Mouse (Mus musculus): Measurements from ENCODE around the gene Dph1.
A peak's percentile ranks its signal among the peaks of the same experiment; 100 is the strongest.

The Dph1 gene

GRCm38 (mm10) chr11:75190905-75191441 lies at the start of gene Dph1:
Gene Dph1, minus strand, starts transcription at chr11:75191241.
- DNase-seq (ENCODE audit: low spot score) = no peak

GRCm38 (mm10) chr11:75240158-75240934 lies 49.3 kb upstream of the Dph1 start:
- DNase-seq (ENCODE audit: low spot score) = no peak

- no peak for DNase-seq (ENCODE audit: low spot score)
Observed at GRCm38 (mm10) chr11:75234745-75235144, 43.7 kb upstream of the Dph1 start.

GRCm38 (mm10) chr11:75232434-75232833 lies 41.4 kb upstream of the Dph1 start:
- no peak for DNase-seq (ENCODE audit: low spot score)

DNA sequence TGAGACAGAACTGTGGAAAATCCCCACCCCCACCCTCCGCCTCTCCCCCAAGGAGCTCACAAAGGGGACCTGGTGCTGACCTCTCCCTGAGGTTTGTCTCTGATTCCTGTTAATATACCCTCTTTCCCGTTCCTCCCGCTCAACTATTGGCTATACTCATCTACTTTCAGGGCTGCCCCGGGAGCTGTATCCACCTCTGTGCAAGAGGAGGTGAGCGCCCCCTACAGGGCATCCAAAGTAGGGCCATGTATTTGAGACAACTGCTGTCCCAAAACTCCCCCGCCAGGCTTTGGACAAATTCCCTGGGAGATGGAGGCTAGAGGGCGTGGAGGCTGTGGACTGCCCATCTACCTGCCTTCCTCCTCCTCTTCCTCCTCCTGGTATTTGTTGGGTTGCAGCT lies 40.7 kb upstream of the Dph1 start:
- DNase-seq (ENCODE audit: low spot score) = no peak

- DNase-seq (ENCODE audit: low spot score) = no peak
Observed at GRCm38 (mm10) chr11:75230272-75230760, 39.3 kb upstream of the Dph1 start.

DNA sequence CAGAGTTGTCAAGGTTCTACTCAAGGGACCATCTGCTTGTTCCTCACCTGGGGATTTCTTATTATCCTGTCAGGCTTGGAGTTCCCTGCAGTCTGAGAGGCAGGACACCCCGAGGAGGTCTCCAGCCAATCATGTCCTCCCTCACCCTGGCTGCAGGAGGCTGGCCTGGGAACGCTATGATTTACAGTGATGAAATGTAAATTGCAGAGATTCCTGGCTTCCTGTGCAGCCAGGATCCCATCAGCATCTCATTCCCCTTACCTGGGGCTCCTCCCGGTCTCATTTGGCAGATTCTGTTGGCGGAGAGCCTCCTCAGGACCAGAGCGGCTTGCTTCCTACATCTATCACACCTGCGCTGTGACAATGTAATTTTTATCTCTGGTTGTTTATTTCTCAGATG lies 38.2 kb upstream of the Dph1 start:
- DNase-seq (ENCODE audit: low spot score) = no peak

GRCm38 (mm10) chr11:75227632-75228031 lies 36.6 kb upstream of the Dph1 start:
- DNase-seq (ENCODE audit: low spot score) = no peak

GRCm38 (mm10) chr11:75224835-75225234 lies 33.8 kb upstream of the Dph1 start:
- no peak for DNase-seq (ENCODE audit: low spot score)

DNA sequence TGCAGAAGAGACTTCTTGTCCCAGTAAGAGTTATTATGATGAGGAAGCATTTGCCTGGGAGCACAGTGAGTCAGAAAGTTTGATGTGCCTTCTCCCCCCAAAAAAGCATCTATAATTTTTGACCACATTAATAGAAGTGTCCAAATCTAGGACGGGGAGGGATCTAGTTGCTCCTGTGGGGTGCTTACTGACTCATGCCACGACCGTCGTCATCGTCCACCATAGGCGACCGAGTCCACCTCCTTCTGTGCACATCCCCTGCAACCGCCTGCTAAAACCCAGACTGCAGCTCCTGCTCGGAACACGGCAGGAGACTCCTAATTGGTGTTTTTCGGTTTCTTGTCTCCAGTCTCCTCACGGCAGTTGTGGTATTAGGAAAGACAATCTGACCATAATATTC lies 33.0 kb upstream of the Dph1 start:
- DNase-seq (ENCODE audit: low spot score) = no peak

DNA sequence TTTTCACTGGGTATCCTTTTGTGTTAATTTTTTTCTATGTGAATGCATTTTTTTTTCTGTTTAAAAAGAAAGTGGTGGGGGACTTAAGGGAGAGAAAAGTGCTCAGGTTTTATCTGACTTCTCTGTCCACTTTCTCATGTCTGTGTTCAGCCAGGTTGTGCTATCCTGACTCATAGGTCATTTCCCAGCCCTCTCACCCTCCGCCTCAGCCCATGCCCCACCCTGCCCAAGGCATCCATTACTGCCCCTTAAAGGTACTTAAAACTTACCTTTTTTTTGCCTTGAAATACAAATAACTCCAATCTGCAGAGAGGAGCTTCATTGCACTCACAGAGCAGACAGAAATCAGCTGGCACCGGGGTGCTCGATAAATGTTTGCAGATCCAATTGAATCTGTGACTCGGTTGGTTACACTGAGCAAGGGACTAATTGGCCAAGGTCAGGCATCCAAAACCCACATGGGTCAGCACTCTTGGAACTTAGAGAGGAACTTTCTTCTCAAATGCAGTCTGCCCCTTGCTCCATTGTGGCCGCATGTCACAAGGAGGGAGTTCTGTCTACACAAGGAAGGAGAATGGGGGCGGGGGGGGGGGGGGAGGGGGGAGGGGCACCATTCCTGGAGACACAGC lies 29.6 kb upstream of the Dph1 start:
- no peak for DNase-seq (ENCODE audit: low spot score)

DNA sequence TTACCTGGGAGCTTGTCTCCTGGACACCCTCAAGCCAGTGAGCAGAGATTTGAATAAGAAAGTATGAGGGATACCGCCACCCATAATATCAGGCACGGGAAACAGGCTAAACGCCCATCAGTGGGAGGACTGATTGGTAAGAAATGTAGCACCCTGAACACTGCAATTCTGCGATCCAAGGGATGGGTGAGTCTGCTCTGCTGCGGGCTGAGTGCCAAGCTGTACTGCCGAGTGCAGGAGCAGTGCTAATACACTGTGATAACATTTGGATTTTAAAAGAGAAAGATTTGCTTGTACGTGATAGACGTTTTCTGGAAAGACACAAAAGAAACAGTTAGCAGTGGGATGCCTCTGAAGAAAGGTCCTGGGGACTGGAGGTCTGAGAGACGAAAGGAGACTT lies 29.1 kb upstream of the Dph1 start:
- no peak for DNase-seq (ENCODE audit: low spot score)

DNA sequence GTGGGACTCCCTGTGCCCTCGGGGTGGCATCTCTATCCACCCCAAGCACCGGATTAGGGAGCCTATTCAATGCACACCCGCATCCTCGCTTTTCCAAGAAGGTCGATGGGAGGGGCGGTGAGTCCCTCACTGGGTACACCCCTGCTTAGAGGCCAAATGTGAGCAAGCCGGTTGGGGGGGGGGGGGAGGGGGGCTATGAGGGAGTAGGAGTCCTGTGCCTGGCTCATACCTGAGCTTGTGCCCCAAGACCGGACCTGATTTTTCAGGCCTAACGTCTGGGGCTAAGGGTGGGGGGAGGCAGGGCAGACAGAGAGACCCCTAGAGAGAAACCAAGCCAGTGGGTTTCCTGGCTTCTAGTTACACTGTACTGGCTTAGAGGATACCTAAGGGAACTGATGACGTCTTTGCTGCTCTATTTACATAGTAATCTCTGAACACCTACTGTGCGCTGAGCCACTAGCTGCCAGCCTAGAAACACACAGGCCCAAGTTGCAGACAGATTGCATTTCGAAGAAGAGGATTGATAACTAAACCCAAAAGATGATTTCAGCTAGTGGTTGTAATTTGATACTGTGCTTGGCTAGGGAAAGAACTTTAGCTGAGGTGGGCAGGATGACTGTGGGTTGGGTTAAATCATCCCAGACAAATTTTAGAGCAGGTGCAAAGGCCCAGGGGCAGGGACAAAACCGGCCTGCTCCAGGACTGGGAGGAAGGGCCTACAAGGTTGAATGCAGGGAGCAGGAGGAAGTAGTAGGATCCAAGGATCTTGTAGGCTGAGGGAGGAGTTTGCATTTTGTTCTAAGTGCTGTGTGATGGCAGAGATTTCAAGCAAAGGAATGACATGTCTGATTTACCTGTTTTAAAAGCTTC lies 23.3 kb upstream of the Dph1 start:
- DNase-seq (ENCODE audit: low spot score) = no peak

DNA sequence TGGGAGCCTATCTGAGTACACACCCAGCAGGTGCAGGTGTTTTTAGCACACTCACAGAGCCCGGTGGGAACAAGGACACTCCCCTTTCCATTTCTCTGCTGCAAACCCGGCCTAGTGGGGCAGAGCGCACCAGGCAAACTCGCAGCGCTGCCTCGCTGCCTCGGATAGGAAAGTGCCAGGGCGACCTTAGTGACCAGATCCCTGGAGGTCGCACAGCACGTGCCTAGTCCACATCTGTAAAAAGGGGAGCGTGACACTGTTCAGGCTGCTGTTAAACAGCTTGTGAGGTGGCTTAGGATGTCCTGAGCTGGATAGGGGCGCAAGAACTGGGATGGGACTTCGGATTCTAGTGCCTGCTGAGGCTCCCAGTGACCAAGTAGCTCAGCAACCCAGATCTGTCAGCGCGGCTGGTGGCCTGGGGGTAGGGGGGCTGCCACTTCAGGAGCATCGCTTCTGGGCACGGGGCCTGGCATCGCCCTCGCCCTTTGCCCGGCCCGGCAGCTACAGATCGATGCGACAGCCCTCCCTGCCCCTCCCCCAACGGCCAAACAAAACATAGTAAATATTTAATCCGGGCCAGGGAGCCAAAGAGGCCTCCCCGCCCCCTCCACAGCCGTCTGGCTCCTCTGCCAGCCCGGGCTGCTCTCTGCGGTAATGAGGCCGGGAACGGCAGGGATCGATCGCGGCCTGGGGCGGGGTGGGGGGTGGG lies 22.5 kb upstream of the Dph1 start:
- peak; percentile 23 for DNase-seq (ENCODE audit: low spot score)

DNA sequence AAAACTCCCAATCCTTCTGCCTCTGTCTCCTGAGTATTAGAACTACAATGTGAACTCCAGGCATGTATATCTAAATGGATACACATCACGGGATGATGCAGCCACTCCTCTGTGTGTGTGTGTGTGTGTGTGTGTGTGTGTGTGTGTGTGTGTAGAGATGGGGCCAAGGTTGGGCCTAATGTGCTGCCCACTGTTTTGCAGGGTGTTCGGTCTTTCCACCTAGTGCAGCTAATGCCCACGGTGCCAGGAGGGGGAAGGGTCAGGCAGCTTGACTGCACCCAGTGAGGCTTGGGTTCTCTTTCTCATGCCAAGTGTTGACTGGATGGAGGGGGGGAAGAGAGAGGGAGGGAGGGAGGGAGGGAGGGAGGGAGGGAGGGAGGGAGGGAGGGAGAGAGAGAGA lies 21.8 kb upstream of the Dph1 start:
- no peak for DNase-seq (ENCODE audit: low spot score)

DNA sequence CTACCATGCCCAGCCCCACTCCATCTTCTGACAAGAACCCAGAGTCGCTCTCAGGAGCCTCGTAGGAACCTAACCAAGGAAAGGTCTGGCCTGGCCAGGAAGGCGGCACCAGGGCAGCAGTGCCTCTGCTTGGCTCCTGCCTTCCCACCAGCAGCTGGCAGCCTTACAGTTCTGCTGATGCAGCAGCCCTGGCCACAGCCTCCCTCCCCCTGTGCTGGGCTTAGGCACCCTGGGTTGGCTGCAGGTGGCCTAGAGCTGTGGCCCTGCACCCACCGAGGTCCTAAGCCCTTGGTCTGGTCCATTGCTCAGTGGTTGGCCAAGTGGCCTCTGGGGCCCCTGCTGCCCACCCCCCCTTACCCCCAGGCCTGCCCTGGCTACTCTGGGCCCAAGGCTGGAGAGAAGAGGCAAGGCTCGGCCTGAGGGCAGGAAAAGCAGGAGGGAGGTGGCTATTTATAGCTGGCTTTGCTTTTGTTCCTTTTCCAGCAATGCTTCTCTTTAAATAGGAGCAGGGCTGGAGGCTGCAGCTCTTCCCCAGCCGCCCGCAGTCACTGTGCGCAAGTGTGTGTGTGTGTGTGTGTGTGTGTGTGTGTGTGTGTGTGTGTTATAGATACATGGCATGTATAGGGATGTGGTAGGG lies 21.1 kb upstream of the Dph1 start:
- no peak for DNase-seq (ENCODE audit: low spot score)

- no peak for DNase-seq (ENCODE audit: low spot score)
Observed at GRCm38 (mm10) chr11:75210755-75211154, 19.7 kb upstream of the Dph1 start.

GRCm38 (mm10) chr11:75210093-75210492 lies 19.1 kb upstream of the Dph1 start:
- DNase-seq (ENCODE audit: low spot score) = no peak

DNA sequence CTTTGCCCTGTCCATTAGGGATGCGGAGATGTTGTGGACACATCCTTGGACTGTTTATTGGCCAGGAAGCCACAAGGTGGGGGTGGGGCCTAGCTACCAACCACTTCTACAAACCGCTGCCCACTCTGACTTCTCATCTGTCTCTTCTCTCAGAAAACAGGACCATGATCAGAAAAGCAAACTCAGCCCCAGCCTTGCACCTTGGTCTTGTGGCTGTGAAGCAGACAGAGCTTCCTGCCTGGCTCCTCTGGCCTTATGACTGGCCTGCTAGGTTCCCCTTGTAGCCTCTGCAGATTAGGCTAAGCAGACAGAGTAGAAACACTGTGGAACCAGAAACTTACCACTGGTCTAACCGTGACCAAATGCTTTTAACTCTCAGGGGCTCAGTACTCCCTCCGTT lies 18.3 kb upstream of the Dph1 start:
- no peak for DNase-seq (ENCODE audit: low spot score)

- DNase-seq (ENCODE audit: low spot score) = no peak
Observed at GRCm38 (mm10) chr11:75206347-75206746, 15.3 kb upstream of the Dph1 start.

DNA sequence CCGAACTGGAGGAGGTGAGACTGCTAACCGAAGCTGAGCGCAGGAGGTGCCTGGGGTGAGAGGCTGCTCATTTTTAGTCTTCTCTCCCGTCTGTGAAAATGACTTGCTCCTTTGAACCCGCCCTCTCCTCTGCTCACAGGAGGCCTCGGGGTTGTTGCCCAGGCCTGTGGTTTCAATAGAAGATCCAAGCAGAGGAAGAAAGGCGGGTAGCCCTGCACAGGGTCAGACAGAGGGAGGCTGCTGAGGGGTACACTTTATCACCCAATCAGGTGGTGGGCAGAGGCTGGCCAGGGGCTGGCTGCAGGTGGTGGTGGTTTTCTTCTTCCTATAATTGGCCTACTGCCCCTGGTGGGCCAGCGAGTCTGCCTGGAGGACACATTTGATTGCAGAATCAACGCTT lies 13.4 kb upstream of the Dph1 start:
- DNase-seq (ENCODE audit: low spot score) = no peak
